Comparison of ENCODE assay signal across 9 mouse cellular contexts in the genomic region with DNA sequence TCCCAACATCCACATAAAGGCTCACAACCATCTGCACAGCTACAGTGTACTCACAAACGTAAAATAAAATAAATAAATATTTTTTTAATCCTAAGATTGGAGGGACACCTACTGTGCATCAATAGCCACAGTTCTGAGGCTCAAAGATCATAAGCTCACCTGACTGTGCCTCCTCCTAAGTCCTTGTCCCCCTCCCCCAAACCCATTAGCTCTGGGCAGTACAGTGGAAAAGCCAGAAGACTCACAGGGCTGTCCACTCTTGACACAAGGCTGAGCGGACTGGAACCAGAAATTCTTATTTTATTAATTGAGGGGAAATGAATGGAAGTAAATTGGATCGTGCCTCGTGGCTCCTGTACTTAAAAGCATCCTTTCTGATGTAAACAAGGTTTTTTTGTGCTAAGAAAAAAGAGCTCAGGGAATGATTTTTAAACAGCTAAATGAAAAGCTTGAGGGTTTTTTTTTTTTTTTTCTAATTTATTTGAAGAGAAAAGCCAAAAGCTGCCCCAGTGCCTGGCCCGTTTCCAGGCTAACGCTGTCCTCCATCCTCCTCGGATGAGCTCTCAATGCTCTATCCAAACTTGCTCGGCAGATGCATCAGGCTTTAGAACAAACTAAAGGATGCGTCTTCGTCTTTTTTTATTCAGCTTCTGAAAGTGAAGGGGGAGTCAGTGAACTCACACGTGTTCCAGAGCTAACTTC.
A peak's percentile ranks its signal among the peaks of the same experiment; 100 is the strongest.
DNase-seq lines count a peak whose midpoint lies in the region; ATAC-seq and TF ChIP-seq lines count a peak whose summit lies in the region.
"Had no signal": no experiment of that assay in that cellular context is flagged by ENCODE, and none has a peak within 500 bp of the region (broad histone marks: within the 10 kb centered on the region; RNA-seq: fewer than 3 reads in every experiment).

No protein-coding gene starts in this region.

- H3K9me3 ChIP-seq in heart, embryonic 16.5 days (replicated peaks; ENCODE audit: control insufficient read depth, low read length): no peaks in the 10 kb centered on the region
- no peaks in the 10 kb centered on the region for H3K9me3 ChIP-seq in embryonic facial prominence, embryonic 11.5 days (replicated peaks; ENCODE audit: control insufficient read depth, low read length)
- H3K9me3 ChIP-seq in forebrain, postnatal 0 days (ENCODE audit: low read length): no peaks in the 10 kb centered on the region
- H3K9me3 ChIP-seq in midbrain, embryonic 13.5 days: no peaks in the 10 kb centered on the region

- H3K4me3 ChIP-seq in heart, embryonic 16.5 days (ENCODE audit: low read length): no peak overlapping the region
- H3K4me3 ChIP-seq in embryonic facial prominence, embryonic 11.5 days (ENCODE audit: low read depth, low read length): no peak overlapping the region
- peak overlapping the region; percentile 25; the same call in 1 of the 2 replicates for H3K4me3 ChIP-seq in forebrain, postnatal 0 days (ENCODE audit: low read depth, low read length)
- H3K4me3 ChIP-seq in midbrain, embryonic 13.5 days (replicated peaks): peak overlapping the region; percentile 36

- no peak overlapping the region for H3K27ac ChIP-seq in heart, embryonic 16.5 days (ENCODE audit: low read length)
- H3K27ac ChIP-seq in embryonic facial prominence, embryonic 11.5 days (replicated peaks; ENCODE audit: low read depth, low read length): no peak overlapping the region
- H3K27ac ChIP-seq in forebrain, postnatal 0 days (ENCODE audit: low read depth, low read length): no peak overlapping the region
- no peak overlapping the region for H3K27ac ChIP-seq in midbrain, embryonic 13.5 days

- peak overlapping the region; percentile 33; the same call in 1 of the 2 replicates for H3K4me2 ChIP-seq in heart, embryonic 16.5 days (ENCODE audit: low read depth, low read length)
- H3K4me2 ChIP-seq in embryonic facial prominence, embryonic 11.5 days (ENCODE audit: low read depth, low read length): peak overlapping the region; percentile 37; the same call in 1 of the 2 replicates
- H3K4me2 ChIP-seq in forebrain, postnatal 0 days (ENCODE audit: low read depth): peak overlapping the region; percentile 48
- peak overlapping the region; percentile 64 for H3K4me2 ChIP-seq in midbrain, embryonic 13.5 days (replicated peaks)

- no peaks in the 10 kb centered on the region for H3K36me3 ChIP-seq in heart, embryonic 16.5 days (ENCODE audit: control insufficient read depth, insufficient read depth)
- no peaks in the 10 kb centered on the region for H3K36me3 ChIP-seq in embryonic facial prominence, embryonic 11.5 days (replicated peaks; ENCODE audit: control insufficient read depth, insufficient read depth, low read depth, low read length)
- no peaks in the 10 kb centered on the region for H3K36me3 ChIP-seq in forebrain, postnatal 0 days (ENCODE audit: insufficient read depth)
- H3K36me3 ChIP-seq in midbrain, embryonic 13.5 days: no peaks in the 10 kb centered on the region

- peaks cover 7% of the 10 kb centered on the region for H3K27me3 ChIP-seq in heart, embryonic 16.5 days (ENCODE audit: control insufficient read depth, insufficient read depth, low read length)
- H3K27me3 ChIP-seq in embryonic facial prominence, embryonic 11.5 days (ENCODE audit: control insufficient read depth, insufficient read depth, low read length): no peaks in the 10 kb centered on the region
- peaks cover 8% of the 10 kb centered on the region; the same call in 1 of the 2 replicates for H3K27me3 ChIP-seq in forebrain, postnatal 0 days (ENCODE audit: insufficient read depth, low read length)
- peaks cover 6% of the 10 kb centered on the region for H3K27me3 ChIP-seq in midbrain, embryonic 13.5 days

- H3K4me1 ChIP-seq in heart, embryonic 16.5 days (ENCODE audit: control insufficient read depth, insufficient read depth, low read length): no peaks in the 10 kb centered on the region
- H3K4me1 ChIP-seq in embryonic facial prominence, embryonic 11.5 days (ENCODE audit: control insufficient read depth, insufficient read depth, low read length): no peaks in the 10 kb centered on the region
- H3K4me1 ChIP-seq in forebrain, postnatal 0 days (ENCODE audit: insufficient read depth): no peaks in the 10 kb centered on the region; the same call in 1 of the 2 replicates
- H3K4me1 ChIP-seq in midbrain, embryonic 13.5 days (replicated peaks): peaks cover 13% of the 10 kb centered on the region

- no peak overlapping the region for H3K9ac ChIP-seq in heart, embryonic 16.5 days (ENCODE audit: low read length)
- no peak overlapping the region for H3K9ac ChIP-seq in embryonic facial prominence, embryonic 11.5 days (replicated peaks; ENCODE audit: low read length)
- peak overlapping the region; percentile 6; the same call in 1 of the 2 replicates for H3K9ac ChIP-seq in forebrain, postnatal 0 days
- H3K9ac ChIP-seq in midbrain, embryonic 13.5 days (replicated peaks): no peak overlapping the region

- DNase-seq in heart, adult 8-10 months (ENCODE audit: low spot score): no peak
- DNase-seq in embryonic facial prominence, embryonic 11.5 days (ENCODE audit: low spot score): peak; percentile 2
- no peak for DNase-seq in forebrain, postnatal 0 days
- DNase-seq in urinary bladder, adult 18-20 months (ENCODE audit: low spot score in 2 of 2): no peak
- DNase-seq in layer of hippocampus, postnatal 36 days: no peak
- no peak for DNase-seq in left cerebral cortex, adult 9 months (ENCODE audit: low spot score in 2 of 2)
- DNase-seq: adrenal gland, postnatal 14 days had no signal

- ATAC-seq in heart, embryonic 16.5 days (replicated peaks; ENCODE audit: extremely low read depth, insufficient read depth, low FRiP score): no peak
- no peak for ATAC-seq in embryonic facial prominence, embryonic 11.5 days (replicated peaks; ENCODE audit: insufficient number of reproducible peaks, low FRiP score, low TSS enrichment, low read depth)
- no peak for ATAC-seq in forebrain, postnatal 0 days
- ATAC-seq in midbrain, embryonic 13.5 days: peak; percentile 69; the same call in 1 of the 2 replicates

- TF ChIP-seq CTCF in forebrain, postnatal 0 days (IDR thresholded peaks at IDR 0.05; ENCODE audit: low read depth): no peak

- 20% methylated on average over 11 of the region's 11 CpGs for WGBS in heart, embryonic 16.5 days
- WGBS in embryonic facial prominence, embryonic 11.5 days: 15% methylated on average over 11 of the region's 11 CpGs
- WGBS in forebrain, postnatal 0 days: 3% methylated on average over 11 of the region's 11 CpGs
- WGBS in midbrain, embryonic 13.5 days: 5% methylated on average over 11 of the region's 11 CpGs

Comparison
In these comparisons a context has a peak if more than half of its experiments do, and no peak if none do; other contexts are left out.
1. H3K4me3 ChIP-seq: peak in forebrain, postnatal 0 days (single experiment) and midbrain, embryonic 13.5 days (single experiment); none in heart, embryonic 16.5 days (single experiment) and embryonic facial prominence, embryonic 11.5 days (single experiment).
2. Peak in every context shown above with its lines, with median percentiles within 50 percentile points of each other: H3K4me2 ChIP-seq.